Mouse (Mus musculus): ENCODE data around the gene Slc30a1.

The Slc30a1 gene

GRCm38 (mm10) chr1:191906571-191907430, at the start of gene Slc30a1:
Gene Slc30a1 (plus strand): TSS chr1:191906767.
- peak; percentile 99 for DNase-seq

DNA sequence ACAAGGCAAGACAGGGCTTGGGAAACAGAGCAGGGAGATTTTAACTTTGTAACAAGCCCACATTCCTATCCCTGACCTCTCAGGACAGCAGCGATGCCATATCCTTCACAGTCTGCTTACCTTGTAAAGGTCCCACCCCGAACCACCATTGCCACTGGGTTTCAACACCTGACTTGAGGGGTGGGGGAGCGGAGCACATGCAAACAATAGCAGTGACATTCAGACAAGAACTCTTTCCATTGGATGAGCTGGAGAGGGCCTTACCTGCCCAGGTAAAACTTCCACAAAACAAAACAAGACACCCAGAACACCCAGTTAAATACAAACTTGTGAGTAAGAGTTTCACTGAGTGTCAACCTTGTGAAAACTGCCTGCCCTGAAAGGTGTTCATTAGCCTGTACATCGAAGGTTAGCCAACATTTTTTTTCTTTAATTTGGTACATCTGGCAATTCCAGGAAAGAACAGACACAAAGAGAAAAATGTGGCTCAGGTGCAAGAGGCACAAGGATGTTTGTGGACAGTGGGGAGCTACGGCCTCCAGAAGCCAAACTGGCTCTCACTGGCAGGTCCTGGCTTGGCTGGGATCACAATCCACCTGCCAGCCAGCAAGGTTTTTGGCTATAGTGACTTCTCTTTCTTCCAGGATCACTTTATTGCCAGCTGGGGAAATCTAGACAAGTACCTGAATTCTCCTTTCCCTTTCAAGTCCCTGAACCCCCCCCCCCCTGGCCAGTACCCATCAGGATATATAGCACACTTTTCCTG, 49.5 kb upstream of the Slc30a1 start:
- DNase-seq, result no peak

GRCm38 (mm10) chr1:191858136-191858535, 48.4 kb upstream of the Slc30a1 start:
- DNase-seq, result no peak

GRCm38 (mm10) chr1:191859847-191860246, 46.7 kb upstream of the Slc30a1 start:
- DNase-seq, result no peak

DNA sequence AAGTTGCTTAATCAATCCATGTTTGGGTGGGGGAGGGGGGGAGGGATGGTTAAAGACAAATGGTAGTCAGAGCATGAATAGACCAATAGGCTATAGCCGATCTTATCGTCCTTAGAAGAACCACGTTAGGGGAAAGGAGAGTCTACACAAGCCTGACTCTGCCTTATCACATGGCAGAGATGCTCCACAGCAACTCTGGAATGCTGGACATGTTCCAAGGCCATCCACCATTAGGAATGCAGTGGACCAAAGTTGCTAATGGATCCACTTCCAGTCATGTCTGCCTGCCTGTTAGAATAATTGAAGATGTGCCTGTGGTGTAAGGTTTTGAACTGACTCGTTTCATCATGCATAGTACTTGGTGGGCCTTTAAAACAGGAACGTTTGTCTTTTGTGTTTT, 45.3 kb upstream of the Slc30a1 start:
- DNase-seq, result no peak

DNA sequence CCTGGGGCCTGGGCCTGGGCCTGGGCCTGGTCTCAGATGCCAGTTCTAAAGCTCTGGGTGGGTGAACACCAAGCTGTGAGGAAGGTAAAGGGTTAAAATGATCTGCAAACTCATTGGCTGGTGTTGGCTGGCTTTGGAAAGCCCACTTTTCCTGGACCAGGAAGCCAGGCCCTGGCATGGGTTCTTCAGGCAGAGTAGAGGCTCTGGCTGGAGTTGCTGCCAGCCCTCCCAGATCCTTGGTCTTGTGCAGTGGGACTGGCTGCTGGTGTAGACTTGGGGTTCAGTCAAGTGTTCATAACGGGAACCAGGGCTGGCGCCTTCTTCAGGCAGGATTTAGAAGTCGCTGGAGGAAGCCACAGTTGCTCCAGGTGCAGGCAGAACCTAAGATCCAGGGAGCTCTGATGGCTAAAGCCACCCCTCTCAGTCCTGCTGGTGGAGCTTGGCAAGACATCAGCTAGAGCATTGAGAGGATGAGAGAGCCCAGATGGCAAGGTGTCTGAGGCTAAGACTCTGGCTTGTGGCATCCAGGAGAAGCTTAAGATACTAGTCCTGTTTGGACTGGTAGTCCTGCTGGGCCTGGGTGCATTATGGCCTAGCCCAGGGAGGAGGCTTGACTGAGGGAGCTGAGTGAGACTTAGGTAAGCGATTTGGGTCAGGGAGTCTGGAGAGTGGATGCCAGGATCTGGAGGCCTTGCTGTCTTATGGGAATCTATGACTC, 42.6 kb upstream of the Slc30a1 start:
- DNase-seq, result no peak

DNA sequence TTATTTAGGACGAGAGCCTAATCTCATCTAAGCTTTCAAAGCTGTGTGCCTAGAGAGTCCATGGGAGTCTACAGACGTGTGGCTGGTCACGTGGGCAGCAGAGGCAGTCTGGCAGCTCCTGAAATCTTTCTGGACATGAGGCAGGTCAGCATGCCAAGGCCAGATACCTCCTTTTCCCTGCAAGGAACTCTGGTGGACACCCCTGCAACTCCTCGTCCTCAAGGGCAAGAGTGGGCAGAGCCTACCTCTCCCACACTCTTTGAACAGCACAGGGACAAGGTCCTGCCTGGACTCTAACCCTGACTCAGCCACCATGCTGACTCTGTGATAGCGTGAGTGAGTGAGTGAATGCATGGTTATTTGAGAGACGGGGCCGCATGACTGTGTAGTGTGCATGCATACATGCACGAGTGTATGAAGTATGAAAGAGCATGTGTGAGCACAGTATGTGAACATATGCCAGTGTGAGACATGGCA, 42.0 kb upstream of the Slc30a1 start:
- DNase-seq, result no peak

DNA sequence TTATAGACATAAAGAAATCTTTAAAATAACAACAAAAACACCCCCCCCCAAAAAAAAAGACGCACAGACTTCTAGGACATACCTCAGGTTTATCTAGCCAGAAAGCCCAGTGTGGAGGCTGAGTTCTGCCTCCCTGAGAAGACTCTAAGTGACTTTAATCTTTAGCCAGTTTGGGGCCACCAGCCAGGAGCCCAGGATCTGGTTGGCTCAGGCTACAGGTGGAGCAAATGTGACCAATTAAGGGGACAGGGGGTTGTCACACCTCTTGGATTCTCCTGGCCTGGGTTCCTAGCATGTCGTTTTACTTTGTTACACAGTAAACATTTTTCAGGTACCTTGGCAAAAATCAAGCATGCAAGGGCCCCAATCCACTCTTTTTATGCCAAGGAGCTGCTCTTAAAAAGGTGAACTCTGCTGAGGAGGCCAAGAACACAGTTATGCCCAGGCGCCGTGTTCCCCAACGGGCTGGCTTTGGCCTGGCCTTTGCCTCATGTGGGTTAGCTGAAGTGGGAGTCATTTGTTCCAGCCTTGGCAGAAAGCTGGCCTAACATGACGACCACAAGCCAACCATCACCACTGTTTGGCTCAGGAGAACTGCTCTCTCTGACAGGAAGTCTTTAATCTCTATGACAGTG, 34.4 kb upstream of the Slc30a1 start:
- DNase-seq, result no peak

- DNase-seq, result no peak
These were observed 31.6 kb upstream of the Slc30a1 start for GRCm38 (mm10) chr1:191875006-191875405.

DNA sequence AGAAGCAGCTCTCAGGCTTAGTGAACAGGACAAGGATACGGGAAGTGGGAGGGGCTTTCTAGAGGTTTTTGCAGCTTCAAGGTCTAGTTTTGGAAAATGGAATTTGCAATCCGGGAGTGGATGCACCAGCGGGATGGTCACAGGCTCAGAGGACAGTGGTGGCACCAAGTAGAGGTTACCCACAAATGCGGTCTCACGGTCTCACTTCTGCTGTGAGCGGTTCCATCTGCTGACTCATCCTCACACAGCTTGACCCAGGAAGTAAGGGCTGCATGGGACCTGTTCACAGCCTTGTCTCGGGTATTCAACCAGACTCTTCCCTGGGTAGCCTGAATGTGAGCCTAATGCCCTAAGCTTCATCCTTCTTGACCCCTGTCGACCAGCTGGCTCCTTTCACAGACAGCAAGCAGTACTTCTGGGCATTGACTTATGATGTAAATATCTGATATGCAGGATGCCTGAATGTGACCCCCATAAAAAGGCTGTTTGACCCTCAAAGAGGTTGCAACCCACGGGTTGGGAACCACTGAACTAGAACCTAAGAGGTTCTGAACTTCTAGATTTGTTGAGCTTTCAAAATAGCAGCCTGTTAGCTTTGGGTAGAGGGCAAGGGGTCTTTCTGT, 30.8 kb upstream of the Slc30a1 start:
- no peak for DNase-seq

DNA sequence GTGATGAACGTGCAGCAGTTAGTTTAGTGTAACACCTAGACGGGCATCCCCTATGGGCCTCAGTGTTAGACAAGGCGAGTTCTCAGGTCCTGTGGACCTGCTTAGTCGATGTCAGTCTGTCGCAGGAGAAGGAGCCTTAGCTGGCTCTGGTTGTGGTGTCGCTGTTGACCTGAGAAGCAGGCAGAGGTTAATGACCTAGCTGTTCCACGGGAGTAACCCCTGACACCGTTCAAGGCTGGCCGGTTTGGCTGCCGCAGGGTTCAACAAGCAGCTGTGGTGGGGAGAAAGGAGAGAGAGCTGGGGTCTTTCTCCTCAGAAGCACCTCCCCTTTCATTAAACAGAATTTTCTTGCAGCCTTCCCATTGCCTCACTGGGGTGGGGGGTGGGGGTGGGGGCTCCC, 28.9 kb upstream of the Slc30a1 start:
- DNase-seq, result no peak

DNA sequence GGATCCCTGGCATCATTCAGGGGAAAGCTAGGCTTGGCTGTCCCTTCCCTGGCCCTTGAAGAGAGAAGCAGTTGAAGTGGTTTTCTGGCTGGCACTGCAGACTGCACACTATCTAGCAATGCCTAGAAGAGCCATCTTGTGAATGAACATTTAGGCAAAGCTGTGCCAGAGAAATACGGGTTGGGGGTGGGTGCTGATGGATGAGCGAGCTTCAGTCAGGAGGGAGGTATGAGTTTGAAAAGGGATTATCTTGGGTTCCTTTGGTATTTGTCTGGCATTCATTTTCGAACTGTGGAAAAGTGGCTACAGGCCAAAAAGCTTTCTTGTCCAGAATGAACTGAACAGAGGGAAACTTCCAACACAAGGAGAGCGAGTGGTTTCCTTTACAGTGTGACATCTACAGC, 28.0 kb upstream of the Slc30a1 start:
- no peak for DNase-seq

DNA sequence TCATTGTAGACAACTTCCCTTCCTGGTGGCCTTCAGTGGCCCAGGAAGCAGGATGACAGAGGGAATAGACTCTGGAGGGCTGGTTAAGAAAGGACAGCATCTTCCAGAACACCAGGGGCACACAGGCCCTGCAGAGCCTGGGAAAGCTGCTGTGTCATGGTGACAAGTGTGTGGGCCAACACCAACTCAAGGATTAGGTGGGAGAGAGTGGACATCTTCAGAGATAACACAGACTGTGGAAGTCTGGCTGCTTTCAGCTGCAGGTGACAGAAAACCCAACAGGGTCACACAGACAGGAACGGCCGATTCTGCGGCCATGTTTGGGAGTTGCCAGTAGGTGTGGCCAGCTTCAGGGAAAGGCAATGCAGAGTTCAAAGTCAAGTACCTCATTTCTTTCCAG, 26.3 kb upstream of the Slc30a1 start:
- DNase-seq, result no peak

DNA sequence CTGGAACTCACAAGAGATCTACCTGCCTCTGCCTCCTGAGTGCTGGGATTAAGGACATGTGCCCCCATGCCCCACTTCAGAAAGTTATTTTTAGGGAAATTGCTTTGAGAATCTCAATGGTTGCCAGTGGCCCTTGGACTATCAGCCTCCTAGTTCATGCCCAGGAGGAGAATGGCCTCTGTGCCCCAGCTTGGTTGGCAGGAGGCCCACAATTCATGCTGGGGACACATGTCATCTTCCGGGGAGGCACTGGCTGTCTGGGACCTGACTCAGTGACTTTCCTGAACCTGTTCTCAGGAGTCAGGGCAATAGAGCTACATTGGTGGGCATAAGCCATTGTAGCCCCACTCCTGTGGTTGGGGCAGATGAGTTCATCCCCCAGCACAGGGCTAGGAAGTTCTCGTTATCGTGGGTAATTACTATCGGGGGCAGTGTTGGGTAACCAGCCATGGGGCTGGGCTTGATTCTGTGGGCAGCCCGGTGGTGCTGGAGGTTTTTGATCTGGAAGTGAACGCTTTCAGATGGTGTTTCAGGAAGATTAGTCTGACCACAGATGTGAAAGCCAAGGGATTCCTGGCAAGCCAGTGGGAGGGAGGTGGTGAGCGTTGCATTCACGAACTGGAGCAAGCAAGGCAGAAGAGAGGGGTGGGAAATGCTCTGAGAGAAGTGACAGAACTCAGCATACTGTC, 25.5 kb upstream of the Slc30a1 start:
- no peak for DNase-seq

- no peak for DNase-seq
These were observed 24.9 kb upstream of the Slc30a1 start for GRCm38 (mm10) chr1:191881663-191882062.

DNA sequence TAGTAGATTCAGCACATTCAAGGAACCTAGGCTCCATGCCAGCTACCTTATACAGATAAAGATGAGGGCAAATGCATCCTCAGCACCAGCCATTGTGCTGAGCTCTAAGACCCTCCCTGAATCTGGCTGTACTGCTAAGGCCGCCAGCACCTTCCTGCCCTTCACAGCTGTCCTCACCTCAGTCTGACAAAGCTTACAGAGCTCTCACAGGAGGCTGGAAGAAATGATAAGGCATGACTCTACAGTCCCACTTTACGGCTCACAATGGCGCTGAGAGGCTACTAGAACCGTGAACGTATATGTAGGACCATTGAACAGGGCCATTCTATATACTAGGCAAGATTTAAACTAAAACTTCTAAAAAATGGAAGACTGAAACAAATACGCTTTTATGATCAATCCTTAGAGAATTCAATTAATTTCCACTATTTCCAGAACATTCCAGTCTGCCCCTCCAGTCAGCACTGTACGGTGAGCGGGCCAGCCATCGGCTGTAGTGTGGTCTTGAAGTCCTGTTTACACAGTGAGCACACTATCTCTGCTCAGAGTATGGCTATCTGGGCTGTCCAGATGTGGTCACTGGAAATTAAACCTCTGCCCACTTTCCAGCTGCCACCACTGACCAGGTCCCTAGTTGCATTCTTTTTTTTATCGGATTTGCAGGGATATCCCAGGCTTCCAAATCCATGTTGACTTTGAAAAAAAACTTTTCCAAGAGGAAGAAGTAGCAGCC, 23.9 kb upstream of the Slc30a1 start:
- no peak for DNase-seq

DNA sequence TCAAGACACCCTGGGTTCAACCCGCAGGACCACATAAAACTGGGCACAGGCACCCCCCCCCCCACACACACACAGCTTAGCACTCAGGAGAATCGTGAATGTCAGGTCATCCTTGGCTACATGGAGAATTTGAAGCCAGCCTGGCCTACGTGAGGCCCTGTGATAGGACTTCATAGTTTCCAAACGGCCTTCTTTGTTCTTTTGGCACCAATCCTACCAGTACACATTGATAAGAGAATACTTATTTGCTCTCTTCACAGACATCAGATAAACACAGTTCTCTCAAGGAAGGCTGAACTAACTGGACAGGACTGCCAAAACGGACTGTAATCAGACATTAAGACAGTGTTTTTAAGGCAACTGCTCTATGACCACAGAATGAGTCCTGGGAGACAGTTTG, 22.9 kb upstream of the Slc30a1 start:
- DNase-seq, result no peak

GRCm38 (mm10) chr1:191891912-191892311, 14.7 kb upstream of the Slc30a1 start:
- DNase-seq, result no peak

DNA sequence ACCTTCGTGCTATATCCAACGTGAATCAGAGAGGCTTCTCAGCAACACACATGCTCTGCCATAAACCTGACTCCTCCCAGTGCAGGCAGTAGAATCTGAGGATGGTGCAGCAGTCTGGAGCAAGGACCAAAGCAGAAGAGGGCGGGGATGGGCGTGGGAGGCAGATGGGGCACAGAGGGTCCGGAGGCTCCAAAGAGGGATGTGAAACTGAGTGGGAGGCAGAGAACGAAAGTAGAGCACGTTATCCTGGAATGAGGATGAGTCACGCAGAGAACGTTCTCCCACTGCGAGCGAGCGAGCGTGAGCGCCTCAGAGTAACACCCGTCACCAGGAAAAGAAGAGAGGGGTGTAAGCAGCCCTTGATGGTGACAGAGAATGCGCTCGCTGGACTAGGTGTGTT, 12.2 kb upstream of the Slc30a1 start:
- DNase-seq, result no peak

- no peak for DNase-seq
These were observed 11.7 kb upstream of the Slc30a1 start for GRCm38 (mm10) chr1:191894857-191895256.

Measured in thymus, postnatal 14 days (tissue).